Mouse (Mus musculus) small intestine, adult 10 weeks (tissue): ENCODE results near the gene Hapln1. TPM values are rescaled to one million over a fixed set of nuclear protein-coding genes. Genes with fewer than 3 reads are reported as not detected.

Experiments used
- polyA plus RNA-seq: library from polyadenylated mRNA; stranded (reverse); fragments of 350-450 nt; fragmentation: Illumina TruSeq; extraction: RNeasy Lipid Tissue Mini Kit (QIAGEN cat#74804); gene quantifications from one replicate; pipeline ENCODE4 v1.2.3, GENCODE M21; 2014; ENCODE audit warnings: low replicate concordance

Hapln1 gene
- polyA plus RNA-seq, result 0.33 TPM

GRCm38 (mm10) chr13:89539205-89539886 is at the start of gene Hapln1:
TSS of gene Hapln1 (plus strand) at chr13:89539796.

Other genes with a start within 250 kb of the Hapln1 start
- 2.2 TPM for gene Vcan, start 202.7 kb downstream of the Hapln1 start, polyA plus RNA-seq